Mouse (Mus musculus): ENCODE measurements around the gene Fubp1.
A peak's percentile ranks its signal among the peaks of the same experiment; 100 is the strongest.
"Not testable (repeated sequence)": the region's sequence is repeated elsewhere in the genome, so short reads cannot be mapped to it uniquely, and the experiment has no call there.

The Fubp1 gene

DNA sequence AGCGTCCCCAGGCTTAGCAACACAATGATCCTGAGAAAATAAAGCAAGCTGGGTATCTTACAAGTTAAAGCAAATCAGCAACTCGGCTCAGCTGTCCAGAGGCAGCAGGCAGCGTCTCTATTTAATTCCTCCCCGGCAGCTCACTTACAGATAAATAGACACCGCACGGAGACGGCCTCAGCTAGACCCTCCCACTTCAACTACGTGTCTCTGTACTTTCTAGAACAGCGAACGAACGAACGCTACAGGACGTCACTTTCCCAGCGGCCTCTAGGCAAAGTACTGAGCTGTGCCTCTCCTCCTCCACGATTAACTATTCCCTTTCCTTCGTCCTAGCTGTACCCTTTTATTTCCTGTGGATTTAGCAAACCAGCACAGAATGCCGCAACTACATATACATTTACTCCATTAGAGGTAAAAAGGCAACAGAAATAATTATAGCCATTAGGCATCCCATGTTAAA, 16.6 kb upstream of the Fubp1 start:
- DNase-seq, result peak; percentile 61 to 71

GRCm38 (mm10) chr3:152197246-152197645, 13.0 kb upstream of the Fubp1 start:
- DNase-seq, result not testable (repeated sequence)

DNA sequence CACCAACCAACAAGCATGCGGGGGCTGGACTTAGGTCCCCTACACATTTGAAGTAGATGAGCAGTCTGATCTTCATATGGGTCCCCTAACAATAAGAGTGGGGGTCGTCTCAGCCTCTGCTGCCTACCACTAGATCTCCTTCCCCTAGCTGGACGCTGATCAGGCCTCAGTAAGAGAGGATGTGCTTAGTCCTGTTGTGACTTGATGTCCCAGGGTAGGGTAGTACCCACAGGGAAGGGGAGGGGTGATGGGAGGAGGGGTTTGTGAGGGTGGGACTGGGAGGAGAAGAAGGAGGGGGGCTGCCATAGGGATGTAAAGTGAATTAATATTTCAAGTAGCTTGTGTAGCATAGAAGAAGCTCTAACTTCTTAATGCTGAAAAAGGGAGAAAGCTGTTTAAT, 11.1 kb upstream of the Fubp1 start:
- no peak for DNase-seq

DNA sequence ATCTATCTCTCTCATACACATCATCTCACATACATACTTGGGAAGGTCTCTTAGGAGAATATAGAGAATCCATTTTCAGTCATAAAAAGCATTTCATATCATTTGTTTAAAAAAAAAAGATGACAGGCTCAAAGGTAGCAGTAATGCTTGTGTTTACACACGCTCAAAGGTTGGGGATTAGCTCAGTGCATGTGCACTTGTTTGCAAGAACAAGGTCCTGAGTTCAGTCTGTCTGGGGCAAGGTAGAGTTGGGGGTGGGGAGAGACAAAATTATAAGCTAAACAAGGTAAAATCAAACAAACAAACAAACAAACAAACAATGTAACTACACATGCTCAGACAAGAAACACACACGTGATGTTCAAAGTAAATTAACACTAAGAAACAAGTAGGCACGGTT, 9.0 kb upstream of the Fubp1 start:
- DNase-seq, result no peak

GRCm38 (mm10) chr3:152201651-152202050, 8.6 kb upstream of the Fubp1 start:
- DNase-seq, result no peak

DNA sequence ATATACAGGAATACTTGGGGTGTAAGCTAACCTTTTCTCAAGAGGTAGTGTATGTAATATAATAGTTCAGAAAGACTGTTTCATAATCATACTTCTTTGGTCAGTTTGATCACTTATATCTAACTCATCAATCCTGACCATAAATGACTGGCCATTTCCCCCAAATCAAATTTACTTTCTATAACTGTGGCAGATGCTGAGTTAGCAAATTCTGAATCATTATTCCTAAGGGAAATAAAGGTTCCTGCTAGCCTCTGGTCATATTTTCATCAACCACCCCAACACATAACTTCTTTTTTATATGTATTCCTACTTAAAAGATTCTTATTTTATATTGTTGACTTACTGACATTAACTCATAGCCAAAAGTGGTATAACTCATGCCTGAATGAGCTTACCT, 7.3 kb upstream of the Fubp1 start:
- DNase-seq, result no peak

- no peak for DNase-seq
These were observed 6.8 kb upstream of the Fubp1 start for GRCm38 (mm10) chr3:152203411-152203810.

GRCm38 (mm10) chr3:152203996-152204395, 6.2 kb upstream of the Fubp1 start:
- DNase-seq, result no peak

DNA sequence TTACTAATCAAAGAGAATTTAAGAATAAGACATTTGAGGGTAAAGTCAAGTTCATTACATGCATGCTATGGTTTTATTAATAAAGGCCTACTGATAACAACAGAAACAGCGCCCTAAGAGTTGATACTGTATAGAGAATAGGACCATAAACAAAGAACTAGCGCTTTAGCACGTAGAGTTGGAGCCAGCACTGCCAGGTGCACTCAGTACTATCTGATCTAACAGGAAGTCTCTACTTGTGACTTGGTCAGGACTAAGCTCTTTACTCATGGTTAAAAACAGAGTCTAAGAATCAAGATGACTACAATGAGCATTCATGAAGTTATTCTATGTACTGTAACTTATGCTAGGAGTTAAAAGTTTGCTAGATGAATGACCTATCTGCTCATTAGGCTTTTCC, 5.6 kb upstream of the Fubp1 start:
- DNase-seq, result no peak

DNA sequence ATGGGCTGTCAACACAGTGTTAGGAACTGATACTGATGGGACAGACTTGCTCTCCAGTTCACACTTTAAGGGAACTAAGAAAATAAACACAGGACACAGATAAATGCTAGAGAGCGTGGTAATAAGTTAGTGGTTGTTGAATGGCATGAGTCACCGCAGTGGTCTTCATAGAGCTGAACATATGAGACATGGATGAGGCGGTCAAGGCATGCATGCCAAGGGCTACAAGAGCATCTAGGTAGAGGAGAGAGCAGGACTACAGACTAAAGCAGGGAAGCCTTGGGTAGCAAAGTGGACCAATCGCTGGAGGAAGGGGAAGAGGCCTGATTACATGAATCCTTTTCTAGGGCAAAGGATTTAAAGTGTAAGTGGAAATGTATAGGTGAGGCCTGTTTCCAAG, 3.1 kb upstream of the Fubp1 start:
- DNase-seq, result no peak

- DNase-seq, result no peak
These were observed 1.9 kb upstream of the Fubp1 start for GRCm38 (mm10) chr3:152208096-152208885.

DNA sequence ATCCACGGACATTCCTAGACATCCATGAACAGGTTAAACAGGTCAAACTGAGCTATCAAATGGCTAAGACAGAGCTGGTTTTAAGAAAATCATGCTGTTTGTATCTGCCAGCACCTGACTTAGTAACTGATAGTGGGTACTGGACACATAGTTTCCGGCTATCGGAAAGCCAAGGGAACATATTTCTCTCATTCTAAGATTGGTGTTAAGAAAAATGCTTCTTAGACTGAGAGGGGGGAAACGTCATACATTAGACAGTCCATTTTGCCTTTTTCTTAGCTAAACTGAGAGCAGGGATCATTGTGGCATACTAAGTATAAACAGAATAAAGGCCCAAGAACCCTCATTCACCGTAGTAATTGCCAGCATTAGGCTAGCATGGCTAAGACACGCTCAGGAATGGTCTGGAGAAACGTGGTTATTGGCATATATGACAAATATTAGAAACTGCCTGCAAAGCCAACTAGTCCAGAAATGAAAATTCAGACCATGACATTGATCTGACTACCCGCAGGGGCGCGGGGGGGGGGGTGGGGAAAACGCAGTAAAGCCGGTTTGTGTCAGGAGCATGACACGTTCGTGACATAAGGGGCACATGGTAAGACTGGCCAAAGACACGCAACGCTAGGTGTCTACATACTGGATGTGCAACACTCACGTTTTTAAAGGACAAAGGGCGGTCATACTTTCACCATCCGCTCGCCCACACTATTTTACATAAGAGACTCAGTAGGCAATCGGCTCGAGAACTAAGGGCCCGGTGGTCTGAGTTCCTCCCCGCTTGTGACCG, 850 bp upstream of the Fubp1 start:
- DNase-seq, result no peak

- peak; percentile 67 to 78 for DNase-seq
These were observed 638 bp downstream of the Fubp1 start for GRCm38 (mm10) chr3:152210728-152211391.

- no peak for DNase-seq
These were observed 1.6 kb downstream of the Fubp1 start for GRCm38 (mm10) chr3:152211731-152212279.

- DNase-seq, result no peak
These were observed 3.2 kb downstream of the Fubp1 start for GRCm38 (mm10) chr3:152213416-152213815.

GRCm38 (mm10) chr3:152224918-152225317, 14.7 kb downstream of the Fubp1 start:
- DNase-seq, result no peak

- no peak for DNase-seq
These were observed 15.7 kb downstream of the Fubp1 start for GRCm38 (mm10) chr3:152225906-152226305.

DNA sequence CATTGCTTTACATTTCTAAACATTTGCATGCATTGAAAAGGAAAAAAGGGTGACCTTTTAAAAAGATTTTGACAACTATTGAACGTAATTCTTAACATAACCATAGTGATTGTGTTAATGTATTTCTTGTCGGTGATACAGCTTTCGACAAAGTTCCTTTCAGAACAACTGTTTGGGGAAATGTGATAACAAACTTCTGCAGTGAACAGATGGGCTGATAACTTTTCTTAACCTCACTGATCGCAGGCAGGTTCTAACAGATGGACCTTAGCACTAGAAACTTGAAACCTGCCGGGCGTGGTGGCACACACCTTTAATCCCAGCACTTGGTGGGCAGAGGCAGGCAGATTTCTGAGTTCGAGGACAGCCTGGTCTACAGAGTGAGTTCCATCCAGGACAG, 18.6 kb downstream of the Fubp1 start:
- DNase-seq, result no peak

GRCm38 (mm10) chr3:152229271-152229670, 19.0 kb downstream of the Fubp1 start:
- DNase-seq, result no peak

DNA sequence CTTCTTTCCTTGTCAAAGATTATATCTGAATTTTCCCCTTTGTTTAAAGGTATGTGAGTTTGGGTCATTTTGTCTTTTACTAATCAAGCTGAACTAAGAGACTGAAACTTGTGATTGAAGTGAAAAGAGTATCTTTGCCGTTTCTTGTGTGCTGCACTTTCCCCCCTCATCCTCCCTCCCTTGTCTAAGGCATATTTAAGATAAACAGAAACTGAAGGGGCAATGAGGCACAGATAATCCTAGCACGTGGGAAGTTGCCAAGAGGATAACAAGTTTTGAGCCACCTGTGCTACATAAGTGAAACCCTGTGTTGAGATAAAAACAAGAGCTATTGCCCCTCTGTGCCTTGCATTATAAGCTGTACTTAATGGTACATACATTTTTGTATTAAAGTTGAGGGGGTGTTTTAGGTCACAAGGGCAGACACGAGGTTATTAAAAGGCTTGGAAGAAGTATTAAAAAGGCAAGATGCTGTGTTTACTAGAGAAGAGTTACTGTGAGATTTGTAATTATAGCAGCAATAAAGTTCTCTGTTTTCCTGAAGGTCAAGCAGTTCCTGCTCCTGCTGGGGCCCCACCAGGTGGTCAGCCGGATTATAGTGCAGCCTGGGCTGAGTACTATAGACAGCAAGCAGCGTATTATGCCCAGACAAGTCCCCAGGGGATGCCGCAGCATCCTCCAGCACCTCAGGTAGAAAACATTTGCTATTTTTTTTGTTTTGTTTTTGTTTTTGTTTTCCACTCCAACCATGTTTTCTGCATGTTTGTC, 21.3 kb downstream of the Fubp1 start:
- no peak for DNase-seq

- no peak for DNase-seq
These were observed 25.0 kb downstream of the Fubp1 start for GRCm38 (mm10) chr3:152235238-152235637.

GRCm38 (mm10) chr3:152235805-152236204, 25.6 kb downstream of the Fubp1 start:
- no peak for DNase-seq

Measured in spleen, adult 18-20 months (tissue).